Mouse (Mus musculus) layer of hippocampus, adult 11-12 months (tissue): Measurements from ENCODE around the gene Slc22a15.
A peak's percentile ranks its signal among the peaks of the same experiment; 100 is the strongest.

Experiments used
- DNase-seq: peaks from one replicate; pipeline ENCODE4 v3.0.0; 2022; ENCODE audit warnings: low spot score

Slc22a15 gene

DNA sequence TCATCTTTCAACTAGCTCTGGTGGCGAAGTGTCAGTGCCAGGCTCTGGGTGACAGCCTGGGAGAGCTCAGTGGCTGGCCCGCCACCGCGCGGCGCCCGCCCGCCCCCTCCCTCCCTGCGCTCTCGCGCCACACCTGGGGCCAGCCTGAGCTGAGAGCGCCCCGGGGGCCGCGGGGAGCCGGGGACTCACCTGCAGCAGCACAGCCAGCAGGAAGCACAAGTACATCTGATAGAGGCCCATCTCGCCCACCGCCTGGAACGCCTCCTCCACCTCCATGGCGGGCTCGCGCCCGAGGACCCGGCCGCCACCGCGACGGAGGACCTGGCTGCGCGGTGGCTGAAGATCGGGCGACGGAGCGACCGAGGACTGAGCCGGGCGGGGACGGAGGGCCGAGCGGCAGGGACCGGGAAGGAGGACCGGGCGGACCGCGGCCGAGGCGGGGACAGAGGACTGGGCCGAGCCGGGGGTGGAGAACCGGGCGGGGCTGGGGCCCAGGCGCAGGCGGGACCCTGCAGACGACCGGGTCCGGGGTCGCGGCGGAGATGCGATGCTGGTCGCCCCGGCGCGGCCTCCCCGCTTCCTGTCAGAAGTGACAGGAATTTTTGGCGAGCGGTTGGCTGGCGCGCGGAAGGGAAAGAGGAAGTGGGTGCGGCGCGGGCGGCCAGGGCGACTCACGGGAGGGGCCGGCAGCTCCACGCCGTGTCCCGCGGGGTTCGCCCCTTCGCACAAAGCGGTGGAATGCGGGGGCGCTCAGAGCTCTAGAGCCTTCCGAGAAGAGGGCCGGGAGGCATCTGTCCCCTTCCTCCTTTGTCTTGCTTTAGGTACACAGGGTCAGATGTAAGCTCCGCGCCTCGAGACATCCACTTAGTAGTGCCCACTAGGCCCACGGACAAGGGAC is at the start of gene Slc22a15:
Slc22a15 (minus strand) TSS at position 611 of the 898 bp plus-strand sequence.
- DNase-seq, result peak; percentile 52

GRCm38 (mm10) chr3:101966825-101967558 is 42.7 kb upstream of the Slc22a15 start:
- DNase-seq, result peak; percentile 15

DNA sequence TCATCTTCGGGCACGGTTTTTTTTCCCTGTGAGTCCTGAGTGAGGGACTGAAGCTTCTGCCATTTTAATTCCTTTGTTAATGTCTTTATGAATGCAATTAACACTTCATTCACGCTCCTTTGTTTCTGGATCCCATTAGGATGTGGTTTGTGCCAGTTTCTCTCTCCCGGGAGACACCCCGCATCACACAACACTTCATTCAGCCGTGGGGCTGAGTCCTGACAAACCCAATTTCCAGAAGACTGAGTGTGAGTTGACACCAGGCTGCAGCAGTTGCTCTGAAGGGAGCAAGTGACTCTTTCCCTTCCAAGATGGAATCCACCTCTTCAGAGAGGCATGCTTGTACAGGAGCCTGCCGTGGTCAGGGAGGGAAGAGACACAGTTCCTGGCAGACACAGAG is 40.1 kb upstream of the Slc22a15 start:
- no peak for DNase-seq

DNA sequence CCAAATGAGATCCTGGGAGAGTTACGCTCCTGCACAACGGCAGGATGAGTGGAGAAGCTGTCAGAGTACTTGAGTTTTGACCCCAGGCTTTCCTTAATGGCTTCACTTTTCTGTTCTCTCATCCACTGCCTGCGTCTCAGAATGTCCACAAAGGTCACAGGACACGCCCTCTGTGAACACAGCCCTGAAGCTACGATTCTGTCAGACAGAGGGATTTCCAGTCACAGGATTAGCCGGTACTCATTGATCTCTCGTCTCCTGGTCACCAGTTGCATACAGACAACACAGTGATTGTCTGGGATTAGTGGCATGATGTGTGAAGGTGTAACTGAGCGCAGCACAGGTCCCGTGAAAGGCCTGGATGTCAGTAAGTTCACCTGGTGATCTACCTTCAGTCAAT is 39.2 kb upstream of the Slc22a15 start:
- DNase-seq, result no peak

DNA sequence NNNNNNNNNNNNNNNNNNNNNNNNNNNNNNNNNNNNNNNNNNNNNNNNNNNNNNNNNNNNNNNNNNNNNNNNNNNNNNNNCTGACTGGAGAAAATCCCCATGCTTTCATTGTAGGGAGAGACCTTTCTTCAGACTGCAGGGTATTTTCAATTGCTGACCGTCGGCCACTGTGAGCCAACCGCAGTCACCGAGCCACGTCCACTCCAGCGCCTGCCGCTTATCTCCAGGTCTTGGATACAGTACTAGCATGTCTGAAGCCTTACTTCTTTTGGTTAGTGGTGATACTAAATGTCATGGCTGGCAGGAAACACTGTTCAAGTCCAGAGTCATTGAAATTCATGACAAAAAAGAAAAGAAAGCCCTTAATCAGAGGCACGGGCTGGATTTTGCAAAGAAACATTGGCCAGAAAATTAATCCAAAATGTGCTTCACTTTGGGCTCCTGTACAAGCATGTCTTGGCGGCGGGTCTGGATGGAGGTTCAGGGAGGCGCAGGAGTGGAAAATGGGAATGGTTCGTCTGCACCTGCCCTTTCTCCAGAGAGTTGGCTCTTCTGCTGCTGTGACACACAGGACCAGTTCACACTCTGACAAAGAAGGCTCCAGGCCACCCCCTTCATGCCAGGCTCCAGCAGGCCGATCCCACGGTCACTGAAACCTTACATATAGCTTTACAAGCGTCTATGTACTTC is 37.0 kb upstream of the Slc22a15 start:
- DNase-seq, result no peak

- DNase-seq, result no peak
Observed at GRCm38 (mm10) chr3:101958047-101958446, 33.8 kb upstream of the Slc22a15 start.

DNA sequence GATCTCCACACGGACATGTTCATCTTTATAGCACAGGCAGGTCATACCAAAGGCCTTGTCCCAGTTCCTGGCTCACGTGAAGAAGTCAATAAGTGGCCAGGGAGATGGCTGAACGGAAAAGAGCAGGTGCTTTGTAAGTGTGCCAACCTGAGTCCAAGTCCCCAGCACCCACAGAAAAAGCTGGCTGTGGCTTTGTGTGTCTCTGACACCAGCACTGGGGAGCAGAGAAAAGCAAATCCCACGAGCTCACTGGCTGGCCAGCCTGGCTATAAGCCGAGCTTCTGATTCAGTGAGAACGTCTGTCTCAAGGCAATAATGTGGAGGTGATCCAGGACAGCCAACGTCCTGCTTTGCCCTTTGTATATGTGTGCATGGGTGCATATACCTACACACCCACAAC is 29.3 kb upstream of the Slc22a15 start:
- no peak for DNase-seq

DNA sequence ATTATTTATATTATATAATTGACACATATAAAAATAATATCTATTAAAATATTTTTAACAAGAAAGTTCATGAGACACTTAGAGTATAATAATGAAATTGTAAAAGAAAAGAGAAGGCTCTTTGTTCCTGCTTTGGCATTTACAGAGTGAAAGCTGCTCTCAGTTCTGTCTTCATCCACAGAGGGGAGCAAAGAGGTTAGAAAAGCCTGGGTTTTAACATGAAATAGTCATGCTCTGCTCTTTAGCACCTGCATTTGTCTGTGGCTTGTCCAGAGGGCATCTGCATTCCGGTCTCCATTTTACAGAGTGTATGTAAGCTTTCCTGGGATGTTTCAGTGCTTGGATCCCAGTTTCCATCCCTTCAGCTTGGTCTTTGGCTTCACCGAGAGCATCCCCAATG is 28.3 kb upstream of the Slc22a15 start:
- no peak for DNase-seq

DNA sequence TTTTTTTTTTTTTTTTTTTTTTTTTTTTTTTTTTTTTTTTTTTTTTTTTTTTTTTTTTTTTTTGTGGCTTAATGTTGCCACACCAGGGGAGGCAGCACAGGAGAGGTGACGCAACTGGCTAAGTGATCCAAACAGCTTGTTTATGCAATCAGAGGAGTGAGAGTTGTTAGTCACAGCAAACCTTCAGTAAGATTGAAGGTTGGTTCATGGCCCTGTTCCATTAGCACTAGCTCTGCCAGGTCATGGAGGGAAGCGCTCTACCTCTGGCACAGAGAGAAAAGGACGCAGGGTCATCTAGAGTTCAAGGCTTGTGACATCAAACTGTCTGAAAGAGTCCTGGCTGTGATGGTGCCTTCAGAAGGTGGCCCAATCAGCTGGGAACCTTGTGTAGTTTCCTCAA is 24.3 kb upstream of the Slc22a15 start:
- no peak for DNase-seq

GRCm38 (mm10) chr3:101947250-101947649 is 23.0 kb upstream of the Slc22a15 start:
- DNase-seq, result no peak

GRCm38 (mm10) chr3:101945257-101945656 is 21.0 kb upstream of the Slc22a15 start:
- no peak for DNase-seq

GRCm38 (mm10) chr3:101940418-101940817 is 16.2 kb upstream of the Slc22a15 start:
- no peak for DNase-seq

GRCm38 (mm10) chr3:101939865-101940264 is 15.6 kb upstream of the Slc22a15 start:
- DNase-seq, result no peak

- no peak for DNase-seq
Observed at GRCm38 (mm10) chr3:101939152-101939551, 14.9 kb upstream of the Slc22a15 start.

GRCm38 (mm10) chr3:101936369-101936768 is 12.1 kb upstream of the Slc22a15 start:
- DNase-seq, result no peak

DNA sequence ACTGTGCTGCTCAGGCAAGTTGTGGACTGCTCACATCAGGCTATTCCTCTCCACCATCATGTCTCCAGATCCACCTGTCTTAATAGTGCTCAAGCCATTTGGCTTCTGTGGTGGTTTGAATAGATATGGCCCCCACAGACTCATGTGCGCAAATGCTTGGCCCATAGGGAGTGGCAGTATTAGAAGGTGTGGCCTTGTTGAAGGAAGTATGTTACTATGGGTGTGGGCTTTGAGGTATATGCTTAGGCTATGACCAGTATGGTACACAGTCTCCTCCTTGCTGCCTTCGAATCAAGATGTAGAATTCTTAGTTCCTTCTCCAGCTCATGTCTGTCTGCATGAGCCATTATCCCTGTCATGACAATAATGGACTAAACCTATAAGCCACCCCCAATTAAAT is 9.6 kb upstream of the Slc22a15 start:
- DNase-seq, result no peak

- DNase-seq, result no peak
Observed at GRCm38 (mm10) chr3:101929105-101929876, 5.0 kb upstream of the Slc22a15 start.

GRCm38 (mm10) chr3:101926636-101927035 is 2.4 kb upstream of the Slc22a15 start:
- no peak for DNase-seq

GRCm38 (mm10) chr3:101925663-101926062 is 1.4 kb upstream of the Slc22a15 start:
- DNase-seq, result no peak

- DNase-seq, result no peak
Observed at GRCm38 (mm10) chr3:101922366-101922765, 1.9 kb downstream of the Slc22a15 start.

DNA sequence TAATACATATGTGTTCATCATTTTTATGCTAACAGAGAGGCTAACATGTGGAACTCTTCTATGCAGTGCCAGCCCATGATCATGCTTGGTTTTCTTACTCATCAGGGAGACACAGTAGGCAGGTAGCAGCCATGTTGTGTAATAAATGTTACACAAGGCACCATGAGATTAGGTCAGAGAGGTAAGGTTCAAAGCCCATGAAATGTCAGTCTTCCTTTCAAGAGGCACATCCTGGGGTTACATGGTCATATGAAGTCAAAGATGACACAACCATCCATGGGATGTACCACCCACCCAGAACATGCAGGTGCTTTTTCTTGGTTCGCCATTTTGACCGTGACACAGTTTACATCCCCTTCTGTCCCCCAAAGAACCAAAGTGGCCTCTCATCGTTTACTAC is 5.7 kb downstream of the Slc22a15 start:
- DNase-seq, result no peak

- no peak for DNase-seq
Observed at GRCm38 (mm10) chr3:101917665-101918064, 6.6 kb downstream of the Slc22a15 start.
